Mouse (Mus musculus) CH12.LX (cell line): ENCODE results near the gene Tmem126b. TPM values are rescaled to one million over a fixed set of nuclear protein-coding genes. Genes with fewer than 3 reads are reported as not detected.
A peak's percentile ranks its signal among the peaks of the same experiment; 100 is the strongest.

ENCODE experiments used
- DNase-seq: peaks from one replicate; pipeline ENCODE4 v3.0.0-alpha.2; 2013; ENCODE audit errors: extremely low read depth
- H3K27ac ChIP-seq: 2 replicates; pipeline ENCODE4 v1.5.1; 2012; ENCODE audit warnings: low read depth, mild to moderate bottlenecking, control low read depth, moderate library complexity; ENCODE audit not compliant: insufficient read depth
- H3K27me3 ChIP-seq: replicated peaks from 2 replicates; pipeline ENCODE3; 2012; ENCODE audit warnings: inconsistent platforms
- H3K36me3 ChIP-seq, 2 experiments: replicated peaks in 1 of 2; 2 replicates each; pipeline versions ENCODE3 to v1.6.1; 2012; ENCODE audit warnings: inconsistent platforms in 1 of 2, low read length in 1 of 2, mild to moderate bottlenecking in 1 of 2, mixed read lengths in 1 of 2, moderate library complexity in 1 of 2; ENCODE audit not compliant: control insufficient read depth in 1 of 2, insufficient read depth in 1 of 2
- H3K4me1 ChIP-seq, 2 experiments: 2 replicates each; pipeline ENCODE4 v1.6.1; 2012; ENCODE audit warnings: inconsistent platforms in 1 of 2, moderate library complexity in 1 of 2; ENCODE audit not compliant: insufficient read depth in 2 of 2, control insufficient read depth in 1 of 2
- H3K4me2 ChIP-seq: 2 replicates; pipeline ENCODE4 v1.6.1; 2012; ENCODE audit warnings: low read depth, mild to moderate bottlenecking, control low read depth; ENCODE audit not compliant: poor library complexity, insufficient read depth, severe bottlenecking
- H3K4me3 ChIP-seq, 3 experiments: fragments of 150-350 bp in 1 of 3; sonication (generic) in 1 of 3; replicated peaks in 1 of 3; 2 replicates each; pipeline versions ENCODE3 to v1.5.1; 2011 to 2012; ENCODE audit warnings: low read depth in 2 of 3, low read length in 2 of 3, mild to moderate bottlenecking in 2 of 3, moderate library complexity in 2 of 3, control low read depth in 1 of 3, improper control_type of control experiment in 1 of 3, inconsistent platforms in 1 of 3, mixed read lengths in 1 of 3; ENCODE audit not compliant: poor library complexity in 1 of 3
- H3K79me2 ChIP-seq: replicated peaks from 2 replicates; pipeline ENCODE4 v1.6.1; 2012; ENCODE audit warnings: mild to moderate bottlenecking, moderate library complexity; ENCODE audit not compliant: control insufficient read depth, poor library complexity, insufficient read depth, severe bottlenecking; ENCODE audit errors: extremely low read depth
- H3K9ac ChIP-seq: 2 replicates; pipeline ENCODE4 v1.6.1; 2012; ENCODE audit warnings: low read depth, mild to moderate bottlenecking, control low read depth, moderate library complexity; ENCODE audit not compliant: insufficient read depth
- H3K9me3 ChIP-seq: replicated peaks from 2 replicates; pipeline ENCODE3; 2012; ENCODE audit warnings: low read length, inconsistent platforms, mixed read lengths
- BHLHE40 ChIP-seq: IDR thresholded peaks from 2 replicates; pipeline ENCODE4 v1.6.1; 2011; ENCODE audit warnings: mild to moderate bottlenecking, low read depth, low read length, improper control_type of control experiment
- CHD1 ChIP-seq: IDR thresholded peaks from 2 replicates; pipeline ENCODE4 v1.6.1; 2012; ENCODE audit warnings: low read depth, low read length, improper control_type of control experiment, inconsistent platforms
- CTCF ChIP-seq, 2 experiments: IDR thresholded peaks in 1 of 2; conservative IDR thresholded peaks in 1 of 2; 2 replicates each; pipeline ENCODE4 v1.5.1; 2011 to 2012; ENCODE audit warnings: low read depth in 2 of 2, low read length in 2 of 2, improper control_type of control experiment in 1 of 2, inconsistent platforms in 1 of 2, mild to moderate bottlenecking in 1 of 2, moderate library complexity in 1 of 2
- E2F4 ChIP-seq: IDR thresholded peaks from 2 replicates; pipeline ENCODE4 v1.6.1; 2011; ENCODE audit warnings: low read depth, low read length, improper control_type of control experiment; ENCODE audit not compliant: insufficient replicate concordance
- EP300 ChIP-seq: IDR thresholded peaks from 2 replicates; pipeline ENCODE4 v1.6.1; 2011; ENCODE audit warnings: low read length, improper control_type of control experiment
- GABPA ChIP-seq: IDR thresholded peaks from 2 replicates; pipeline ENCODE4 v1.6.1; 2012; ENCODE audit warnings: low read depth, low read length, improper control_type of control experiment, inconsistent platforms; ENCODE audit not compliant: insufficient replicate concordance
- HCFC1 ChIP-seq: IDR thresholded peaks from 2 replicates; pipeline ENCODE4 v1.6.1; 2012; ENCODE audit warnings: low read depth, mild to moderate bottlenecking, inconsistent platforms, low read length, improper control_type of control experiment
- JUN ChIP-seq: IDR thresholded peaks from 2 replicates; pipeline ENCODE4 v1.6.1; 2011; ENCODE audit warnings: low read depth, mild to moderate bottlenecking, low read length, improper control_type of control experiment, moderate library complexity; ENCODE audit not compliant: insufficient read depth
- JUND ChIP-seq: conservative IDR thresholded peaks from 2 replicates; pipeline ENCODE4 v1.6.1; 2011; ENCODE audit warnings: low read depth, low read length, improper control_type of control experiment
- KAT2A ChIP-seq: IDR thresholded peaks from 2 replicates; pipeline ENCODE4 v1.6.1; 2012; ENCODE audit warnings: low read length, improper control_type of control experiment, inconsistent platforms; ENCODE audit not compliant: insufficient replicate concordance
- MAFK ChIP-seq: IDR thresholded peaks from 2 replicates; pipeline ENCODE4 v1.6.1; 2011; ENCODE audit warnings: low read length, improper control_type of control experiment; ENCODE audit not compliant: insufficient replicate concordance
- MAX ChIP-seq: IDR thresholded peaks from 2 replicates; pipeline ENCODE4 v1.6.1; 2011; ENCODE audit warnings: low read length, improper control_type of control experiment
- MAZ ChIP-seq: IDR thresholded peaks from 2 replicates; pipeline ENCODE4 v1.6.1; 2012; ENCODE audit warnings: low read depth, mild to moderate bottlenecking, inconsistent platforms, low read length, improper control_type of control experiment, moderate library complexity
- MEF2A ChIP-seq: IDR thresholded peaks from 2 replicates; pipeline ENCODE4 v1.6.1; 2014; ENCODE audit warnings: low read depth, mild to moderate bottlenecking, inconsistent platforms, low read length, improper control_type of control experiment, borderline replicate concordance
- MXI1 ChIP-seq: IDR thresholded peaks from 2 replicates; pipeline ENCODE4 v1.6.1; 2011; ENCODE audit warnings: mild to moderate bottlenecking, low read depth, low read length, improper control_type of control experiment
- MYC ChIP-seq: IDR thresholded peaks from 2 replicates; pipeline ENCODE4 v1.6.1; 2011; ENCODE audit warnings: low read depth, mild to moderate bottlenecking, improper control_type of control experiment, low read length
- NELFE ChIP-seq: IDR thresholded peaks from 2 replicates; pipeline ENCODE4 v1.6.1; 2011; ENCODE audit warnings: low read depth, low read length, improper control_type of control experiment
- POLR2A ChIP-seq: IDR thresholded peaks from 2 replicates; pipeline ENCODE4 v1.6.1; 2011; ENCODE audit warnings: low read depth, mild to moderate bottlenecking, improper control_type of control experiment, low read length
- POLR2AphosphoS2 ChIP-seq: IDR thresholded peaks from 2 replicates; pipeline ENCODE4 v1.6.1; 2011; ENCODE audit warnings: low read depth, low read length, improper control_type of control experiment
- RAD21 ChIP-seq: IDR thresholded peaks from 2 replicates; pipeline ENCODE4 v1.6.1; 2011; ENCODE audit warnings: low read depth, mild to moderate bottlenecking, low read length, improper control_type of control experiment, moderate library complexity
- SIN3A ChIP-seq: IDR thresholded peaks from 2 replicates; pipeline ENCODE4 v1.6.1; 2012; ENCODE audit warnings: low read length, improper control_type of control experiment, inconsistent platforms
- SMC3 ChIP-seq: IDR thresholded peaks from 2 replicates; pipeline ENCODE4 v1.6.1; 2011; ENCODE audit warnings: low read depth, low read length, improper control_type of control experiment
- TBP ChIP-seq: conservative IDR thresholded peaks from 2 replicates; pipeline ENCODE4 v1.6.1; 2011; ENCODE audit warnings: low read depth, low read length, improper control_type of control experiment
- USF2 ChIP-seq: conservative IDR thresholded peaks from 2 replicates; pipeline ENCODE4 v1.6.1; 2011; ENCODE audit warnings: low read depth, low read length, improper control_type of control experiment
- ZKSCAN1 ChIP-seq: IDR thresholded peaks from 2 replicates; pipeline ENCODE4 v1.6.1; 2012; ENCODE audit warnings: low read depth, inconsistent platforms, low read length, improper control_type of control experiment, borderline replicate concordance
- dilution Hi-C: fragments of 300-500 bp; cut with MboI; formaldehyde crosslinking; loops from 2 replicates; pipeline ENCODE4 v1.14.3; 2020; ENCODE audit warnings: low sequenced_read_pairs; ENCODE audit not compliant: extremely low pct_unique_long_range_greater_than_20kb, extremely low pct_ligation_motif_present
- in situ Hi-C: fragments of 300-500 bp; cut with MboI; formaldehyde crosslinking; loops from 3 replicates; pipeline ENCODE4 v1.14.3; 2019; ENCODE audit warnings: low sequenced_read_pairs, low pct_ligation_motif_present, low pct_unique_long_range_greater_than_20kb, mixed read lengths
- polyA plus RNA-seq: library from polyadenylated mRNA; unstranded; fragments of >175 nt; gene quantifications from 2 replicates; pipeline ENCODE4 v1.2.1, GENCODE M21; 2012; ENCODE audit warnings: low read depth; ENCODE audit not compliant: insufficient read length
- total RNA-seq, 2 experiments: library from RNA; depleted of rRNA; stranded (reverse); fragments of 300-350 nt in 1 of 2; fragments of >200 nt in 1 of 2; gene quantifications; 2 replicates each; pipeline ENCODE4 v1.2.3; 2012 to 2014

The Tmem126b gene
- total and polyA plus RNA-seq, 3 experiments: 9.1 to 15.7 (median 10.9) TPM

GRCm38 (mm10) chr7:90442070-90442469 is 33.7 kb downstream of the Tmem126b start:
- H3K79me2 ChIP-seq: peaks cover 27% of the 10 kb centered on the region
- peaks cover 0 to 13% of the 10 kb centered on the region in 2 experiments for H3K36me3 ChIP-seq
- TF ChIP-seq KAT2A: no peak
- no peak for TF ChIP-seq TBP
- peak; percentile 3; the same call in 1 of the 2 replicates for TF ChIP-seq MEF2A
- no peak for TF ChIP-seq NELFE
- TF ChIP-seq RAD21: no peak
- TF ChIP-seq JUN: no peak
- no peak for TF ChIP-seq MAX
- no peak for TF ChIP-seq POLR2AphosphoS2
- TF ChIP-seq MYC: 0 out of 2 replicates have a peak, but pooled peaks have one; percentile 4
- no peak for TF ChIP-seq SMC3
- no peak for TF ChIP-seq E2F4
- TF ChIP-seq ZKSCAN1: no peak
- no peak for TF ChIP-seq GABPA
- TF ChIP-seq USF2: no peak
- no peak for TF ChIP-seq EP300
- no peak for TF ChIP-seq BHLHE40
- no peak for TF ChIP-seq MXI1
- no peak for TF ChIP-seq JUND
- TF ChIP-seq CTCF (conservative IDR thresholded peaks at IDR 0.05 in 1 of 2, IDR thresholded peaks at IDR 0.05 in 1 of 2; ENCODE audit: low read depth in 2 of 2, low read length in 2 of 2): no peak
- TF ChIP-seq SIN3A: no peak; the same call in 1 of the 2 replicates
- peak; percentile 77; the same call in 1 of the 2 replicates for TF ChIP-seq CHD1
- TF ChIP-seq HCFC1: no peak
- TF ChIP-seq MAFK: no peak
- TF ChIP-seq POLR2A: no peak
- 0 out of 2 replicates have a peak, but pooled peaks have one; percentile 32 for TF ChIP-seq MAZ
- H3K9me3 ChIP-seq: no peaks in the 10 kb centered on the region
- in situ Hi-C loops: loop anchor here (25.0 kb wide), 1 partner anchor 430 kb away; no protein-coding TSS in a partner anchor
- dilution Hi-C loops: no loop called here
- H3K27ac ChIP-seq: no peak overlapping the region
- H3K4me1 ChIP-seq: peaks cover 4 to 12% of the 10 kb centered on the region in 2 experiments; a peak in 2 of 4 replicates
- H3K27me3 ChIP-seq: no peaks in the 10 kb centered on the region
- DNase-seq: no peak
- H3K9ac ChIP-seq: peak overlapping the region; percentile 50; the same call in 1 of the 2 replicates
- peak overlapping the region in 2 of 3 experiments; percentile 77 to 94 for H3K4me3 ChIP-seq
- H3K4me2 ChIP-seq: peak overlapping the region; percentile 61
